Mouse (Mus musculus): ENCODE data around the gene BC029722. TPM values are rescaled to one million over a fixed set of nuclear protein-coding genes. Genes with fewer than 3 reads are reported as not detected.

The BC029722 gene
- polyA plus RNA-seq, 1 experiment from 2014 or later: 5.6 TPM

DNA sequence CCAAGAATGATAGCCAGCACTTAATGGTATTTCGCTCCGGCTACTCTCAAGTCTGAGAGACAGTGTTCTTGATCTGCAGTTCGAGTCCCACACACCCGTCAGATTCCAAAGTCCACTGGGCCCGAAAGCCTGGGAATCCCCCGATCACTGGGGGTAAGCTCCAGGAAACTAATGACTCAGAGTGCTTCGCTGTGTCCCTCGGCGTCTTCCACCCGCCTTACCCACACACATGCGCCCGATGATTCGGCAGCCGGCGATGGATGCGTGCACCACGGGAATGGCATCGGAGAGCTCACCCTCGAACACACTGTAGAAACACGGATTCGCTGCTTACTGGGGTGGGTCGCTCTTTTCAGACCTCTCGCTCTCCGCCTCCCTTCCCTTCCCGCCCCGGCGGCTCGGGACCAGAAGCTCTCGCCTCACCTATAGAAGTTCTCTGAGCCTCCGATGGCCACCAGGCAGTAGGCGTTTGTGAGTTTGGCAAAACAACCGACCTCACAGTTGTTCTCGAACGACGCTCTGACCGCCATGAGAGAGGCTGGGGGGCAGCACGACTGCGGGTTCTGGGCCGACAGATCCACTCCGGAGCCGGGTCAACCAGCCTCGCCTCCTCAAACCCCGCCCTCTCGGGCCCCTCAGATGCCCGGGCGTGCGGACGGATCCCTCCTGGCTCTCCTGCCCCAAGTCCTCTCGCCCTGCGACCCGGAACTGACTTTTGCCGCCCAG, 6.8 kb upstream of the BC029722 start:
- Histone ChIP-seq H3K4me1 (ENCODE audit: control insufficient read depth, low read depth, low read length) (peaks cover 21% of the 10 kb centered on the region), H3K9ac (ENCODE audit: low read depth, low read length) (peak overlapping the region; percentile 85), H3K36me3 (ENCODE audit: control insufficient read depth, insufficient read depth) (peaks cover 23% of the 10 kb centered on the region), H3K9me3 (replicated peaks; ENCODE audit: control insufficient read depth, low read length) (no peaks in the 10 kb centered on the region), H3K27ac (ENCODE audit: low read length) (peak overlapping the region; percentile 84), H3K27me3 (ENCODE audit: control insufficient read depth, insufficient read depth, low read depth, low read length) (no peaks in the 10 kb centered on the region), H3K4me3 (ENCODE audit: low read depth, low read length) (peak overlapping the region; percentile 92), H3K4me2 (ENCODE audit: low read depth, low read length) (peak overlapping the region; percentile 79)
- peak; percentile 16 for ATAC-seq (ENCODE audit: low read depth)
- WGBS (ENCODE audit: insufficient replicate concordance): 1% methylated on average over 51 of the region's 52 CpGs

DNA sequence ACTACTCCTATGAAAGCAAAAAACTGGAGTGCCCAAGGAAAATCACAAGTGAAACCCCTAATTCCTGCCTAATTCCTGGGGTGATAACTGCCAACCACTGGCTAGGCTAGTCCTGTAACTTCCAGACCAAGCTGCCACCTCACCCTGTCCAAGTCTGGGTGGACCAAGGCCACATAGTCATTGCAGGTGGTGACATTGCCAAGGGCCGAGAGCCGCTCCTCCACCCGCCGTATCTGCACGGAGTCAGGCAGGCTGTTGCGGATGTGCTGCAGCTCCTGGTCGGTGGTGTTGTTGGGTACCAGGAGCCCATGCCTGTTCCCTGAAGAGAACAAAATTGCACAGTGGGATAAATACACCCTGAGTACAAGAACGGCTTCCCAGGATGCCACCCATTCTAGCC, 4.5 kb upstream of the BC029722 start:
- Histone ChIP-seq H3K36me3 (ENCODE audit: control insufficient read depth, insufficient read depth) (peaks cover 31% of the 10 kb centered on the region), H3K4me3 (ENCODE audit: low read depth, low read length) (no peak overlapping the region), H3K4me1 (ENCODE audit: control insufficient read depth, low read depth, low read length) (peaks cover 31% of the 10 kb centered on the region), H3K9ac (ENCODE audit: low read depth, low read length) (no peak overlapping the region), H3K9me3 (replicated peaks; ENCODE audit: control insufficient read depth, low read length) (no peaks in the 10 kb centered on the region), H3K27ac (ENCODE audit: low read length) (no peak overlapping the region), H3K4me2 (ENCODE audit: low read depth, low read length) (no peak overlapping the region), H3K27me3 (ENCODE audit: control insufficient read depth, insufficient read depth, low read depth, low read length) (no peaks in the 10 kb centered on the region)
- ATAC-seq (ENCODE audit: low read depth): no peak
- 88% methylated on average over 8 of the region's 8 CpGs for WGBS (ENCODE audit: insufficient replicate concordance)

DNA sequence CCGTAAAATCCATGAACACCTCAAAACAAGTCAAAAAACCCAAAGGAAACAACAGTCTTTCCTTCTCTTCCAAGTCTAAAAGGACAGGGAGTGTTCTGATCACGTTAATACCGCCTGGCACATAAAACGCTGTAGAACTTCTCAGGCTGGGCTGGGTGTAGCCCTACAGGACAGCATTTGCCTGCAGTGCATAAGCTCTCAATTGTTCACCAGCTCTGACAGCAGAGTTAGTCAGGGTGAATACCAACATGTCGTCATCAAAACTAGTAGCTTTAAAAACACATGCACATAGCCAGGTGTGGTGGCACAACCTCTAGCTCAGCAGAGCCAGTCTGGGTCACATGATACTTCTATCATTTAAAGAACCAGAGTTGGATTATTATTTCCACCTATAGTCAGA, 1.6 kb upstream of the BC029722 start:
- no peak for ATAC-seq (ENCODE audit: low read depth)
- Histone ChIP-seq H3K4me2 (ENCODE audit: low read depth, low read length) (no peak overlapping the region), H3K4me1 (ENCODE audit: control insufficient read depth, low read depth, low read length) (peaks cover 29% of the 10 kb centered on the region), H3K36me3 (ENCODE audit: control insufficient read depth, insufficient read depth) (peaks cover 31% of the 10 kb centered on the region), H3K4me3 (ENCODE audit: low read depth, low read length) (no peak overlapping the region), H3K27ac (ENCODE audit: low read length) (no peak overlapping the region), H3K9ac (ENCODE audit: low read depth, low read length) (no peak overlapping the region), H3K27me3 (ENCODE audit: control insufficient read depth, insufficient read depth, low read depth, low read length) (no peaks in the 10 kb centered on the region), H3K9me3 (replicated peaks; ENCODE audit: control insufficient read depth, low read length) (no peaks in the 10 kb centered on the region)
- WGBS (ENCODE audit: insufficient replicate concordance): 82% methylated on average over 5 of the region's 5 CpGs

DNA sequence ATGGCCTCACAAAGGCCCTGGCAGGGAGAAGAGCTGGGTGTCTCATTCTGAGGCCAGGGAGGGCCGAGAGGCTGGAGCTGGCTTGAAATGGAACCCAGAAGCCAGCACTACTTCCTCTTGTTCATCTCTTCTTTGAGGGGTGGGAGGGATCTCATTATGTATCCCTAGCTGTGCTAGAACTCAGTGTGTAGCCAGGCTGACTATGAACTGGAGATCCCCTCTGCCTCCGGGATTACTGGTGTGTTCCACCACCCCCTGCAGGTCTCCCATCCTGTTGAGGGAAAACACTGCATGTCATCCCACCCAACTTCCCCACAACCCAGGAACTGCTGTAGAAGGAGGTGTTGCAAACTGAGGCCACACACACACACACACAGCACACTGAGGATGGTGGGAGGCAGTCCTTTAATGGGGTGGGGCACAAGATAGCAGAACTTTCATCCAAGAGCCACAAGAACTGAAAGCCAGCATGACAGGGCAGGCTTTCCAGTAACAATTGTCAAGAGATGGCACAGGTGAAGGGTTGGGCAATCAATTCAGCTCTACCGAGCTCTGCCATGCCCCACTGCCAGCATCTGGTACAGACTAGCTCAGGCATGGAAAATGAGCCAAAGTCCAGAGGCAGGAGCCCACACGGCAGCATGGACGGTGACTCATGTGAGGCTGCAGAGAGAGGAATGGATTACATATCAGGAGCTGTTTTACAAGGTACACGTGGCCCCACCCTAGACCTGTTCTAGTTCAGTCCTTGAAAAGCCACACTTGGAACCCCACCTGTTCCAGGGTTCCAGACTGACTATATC, 424 bp upstream of the BC029722 start:
- 49% methylated on average over 6 of the region's 6 CpGs for WGBS (ENCODE audit: insufficient replicate concordance)
- no peak for ATAC-seq (ENCODE audit: low read depth)
- Histone ChIP-seq H3K27ac (ENCODE audit: low read length) (peak overlapping the region; percentile 73), H3K4me1 (ENCODE audit: control insufficient read depth, low read depth, low read length) (peaks cover 22% of the 10 kb centered on the region), H3K9me3 (replicated peaks; ENCODE audit: control insufficient read depth, low read length) (no peaks in the 10 kb centered on the region), H3K4me2 (ENCODE audit: low read depth, low read length) (peak overlapping the region; percentile 41), H3K9ac (ENCODE audit: low read depth, low read length) (peak overlapping the region; percentile 30; the same call in 1 of the 2 replicates), H3K36me3 (ENCODE audit: control insufficient read depth, insufficient read depth) (peaks cover 31% of the 10 kb centered on the region), H3K27me3 (ENCODE audit: control insufficient read depth, insufficient read depth, low read depth, low read length) (no peaks in the 10 kb centered on the region), H3K4me3 (ENCODE audit: low read depth, low read length) (peak overlapping the region; percentile 88)

DNA sequence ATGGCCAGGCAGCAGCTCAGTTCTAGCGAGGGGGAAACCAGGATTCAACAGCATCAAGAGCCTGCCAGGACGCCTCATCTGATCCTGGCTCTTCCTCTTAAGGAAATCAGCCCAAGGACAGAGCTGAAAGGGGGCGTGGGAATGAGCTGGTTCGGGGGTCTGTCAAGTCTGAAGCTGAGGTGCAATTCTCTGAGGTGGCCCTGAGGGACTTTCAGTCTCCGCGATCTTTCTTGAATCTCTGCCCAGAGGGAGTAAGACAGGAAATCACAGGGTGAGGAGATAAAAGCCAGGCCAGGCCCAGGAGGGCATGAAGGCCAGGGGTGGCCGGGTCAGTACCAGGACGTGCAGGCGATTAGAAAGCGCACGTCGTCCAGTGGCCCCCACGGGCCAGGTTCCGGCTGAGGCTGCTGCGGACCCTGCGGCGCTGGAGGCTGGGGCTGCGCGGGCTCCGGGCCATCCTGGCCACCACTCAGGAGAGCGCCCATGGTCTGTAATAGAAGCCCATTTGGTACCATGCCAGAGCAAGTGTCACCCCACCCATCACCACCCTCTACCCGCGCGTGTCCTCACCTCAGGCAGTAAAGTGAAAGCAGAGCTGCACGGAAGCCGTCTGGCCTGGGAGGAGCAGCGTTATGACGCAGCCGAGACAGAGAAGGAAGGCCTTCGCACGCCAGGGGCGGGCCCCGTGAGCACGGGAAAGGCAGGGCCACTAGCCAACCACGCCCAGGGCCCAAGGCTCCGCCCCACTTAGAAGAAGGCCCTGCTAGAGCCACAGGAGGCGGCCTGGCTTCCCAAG, 432 bp downstream of the BC029722 start:
- H3K27ac ChIP-seq (ENCODE audit: low read length): peak overlapping the region; percentile 75
- peak overlapping the region; percentile 88 for H3K4me3 ChIP-seq (ENCODE audit: low read depth, low read length)
- H3K9me3 ChIP-seq (replicated peaks; ENCODE audit: control insufficient read depth, low read length): no peaks in the 10 kb centered on the region
- peak overlapping the region; percentile 85 for H3K9ac ChIP-seq (ENCODE audit: low read depth, low read length)
- H3K27me3 ChIP-seq (ENCODE audit: control insufficient read depth, insufficient read depth, low read depth, low read length): no peaks in the 10 kb centered on the region
- ATAC-seq (ENCODE audit: low read depth): peak; percentile 98
- H3K4me1 ChIP-seq (ENCODE audit: control insufficient read depth, low read depth, low read length): peaks cover 22% of the 10 kb centered on the region
- 1% methylated on average over 37 of the region's 37 CpGs for WGBS (ENCODE audit: insufficient replicate concordance)
- peak overlapping the region; percentile 97 for H3K4me2 ChIP-seq (ENCODE audit: low read depth, low read length)
- H3K36me3 ChIP-seq (ENCODE audit: control insufficient read depth, insufficient read depth): peaks cover 29% of the 10 kb centered on the region

DNA sequence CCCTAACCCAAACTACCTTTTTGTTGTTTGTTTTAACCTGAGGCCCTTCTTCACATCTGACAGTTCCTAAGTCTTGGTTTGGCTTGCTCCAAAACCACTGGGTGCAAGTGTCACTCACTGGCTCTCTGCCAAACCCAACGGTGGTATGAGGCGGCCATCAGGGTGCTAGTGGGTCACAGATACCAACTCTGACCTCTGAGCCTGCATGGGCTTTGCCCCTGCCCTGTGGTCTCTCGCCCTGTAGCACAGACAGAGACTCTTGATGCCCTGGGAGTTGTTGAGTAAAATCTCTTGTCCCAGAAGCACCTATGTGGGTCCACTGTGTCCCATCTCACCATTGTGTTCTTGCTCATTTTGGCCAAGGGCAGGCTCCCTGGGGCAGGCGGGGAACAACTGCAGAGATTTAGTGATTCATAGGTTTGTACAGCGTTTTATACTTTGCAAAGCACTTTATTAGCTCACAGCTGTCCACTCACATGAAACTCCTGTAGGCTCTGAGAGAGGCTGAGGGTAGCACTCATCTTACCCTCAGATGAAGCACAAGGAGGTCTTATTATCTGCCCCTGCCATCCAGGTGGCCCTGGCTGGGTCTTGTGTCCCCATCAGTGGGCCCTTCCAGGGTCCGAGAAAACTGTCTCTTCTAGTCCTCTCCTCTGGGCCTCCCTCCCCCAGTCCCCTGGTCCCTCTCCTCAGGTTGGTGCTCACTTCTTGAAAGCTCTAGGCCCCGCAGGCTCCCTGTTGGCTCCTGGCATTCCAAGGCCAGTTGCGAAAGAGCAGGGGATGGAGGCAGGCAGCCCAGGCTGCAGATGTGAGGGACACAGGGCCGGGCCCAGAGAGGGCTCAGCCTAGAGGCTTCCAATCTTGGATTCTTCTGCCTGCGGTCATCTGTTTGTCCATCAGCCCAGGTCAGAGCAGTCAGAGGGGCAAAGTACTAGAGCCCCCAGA, 1.7 kb downstream of the BC029722 start:
- H3K9ac ChIP-seq (ENCODE audit: low read depth, low read length): no peak overlapping the region
- H3K9me3 ChIP-seq (replicated peaks; ENCODE audit: control insufficient read depth, low read length): no peaks in the 10 kb centered on the region
- H3K27ac ChIP-seq (ENCODE audit: low read length): no peak overlapping the region
- no peak for ATAC-seq (ENCODE audit: low read depth)
- WGBS (ENCODE audit: insufficient replicate concordance): 58% methylated on average over 10 of the region's 10 CpGs
- no peak overlapping the region; the same call in 1 of the 2 replicates for H3K4me3 ChIP-seq (ENCODE audit: low read depth, low read length)
- H3K4me2 ChIP-seq (ENCODE audit: low read depth, low read length): peak overlapping the region; percentile 97
- no peaks in the 10 kb centered on the region for H3K27me3 ChIP-seq (ENCODE audit: control insufficient read depth, insufficient read depth, low read depth, low read length)
- H3K4me1 ChIP-seq (ENCODE audit: control insufficient read depth, low read depth, low read length): peaks cover 22% of the 10 kb centered on the region
- peaks cover 19% of the 10 kb centered on the region; the same call in 1 of the 2 replicates for H3K36me3 ChIP-seq (ENCODE audit: control insufficient read depth, insufficient read depth)

DNA sequence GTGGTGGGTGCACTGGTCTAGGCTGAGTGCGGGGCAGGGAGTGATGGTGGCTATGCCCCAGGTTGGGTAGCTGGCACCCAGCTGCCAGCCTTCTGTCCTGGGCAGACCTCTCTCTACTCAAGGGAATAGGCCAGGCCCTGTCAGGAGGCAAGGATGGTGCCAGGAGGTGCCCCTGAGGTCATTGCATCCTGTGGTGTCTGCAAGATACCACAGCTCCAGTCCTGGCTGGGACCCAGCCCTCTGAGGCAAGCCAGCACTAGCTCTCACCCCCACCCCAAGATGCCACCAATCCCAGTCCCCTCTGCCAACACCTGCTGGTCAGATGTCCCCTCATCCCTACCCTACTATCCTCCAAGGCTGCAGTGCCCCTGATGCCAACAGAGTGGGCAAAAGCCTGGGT, 3.0 kb downstream of the BC029722 start:
- WGBS (ENCODE audit: insufficient replicate concordance): 83% methylated on average over 1 of the region's 1 CpGs
- no peak overlapping the region for H3K4me2 ChIP-seq (ENCODE audit: low read depth, low read length)
- no peak for ATAC-seq (ENCODE audit: low read depth)
- H3K4me3 ChIP-seq (ENCODE audit: low read depth, low read length): no peak overlapping the region
- H3K36me3 ChIP-seq (ENCODE audit: control insufficient read depth, insufficient read depth): peaks cover 9% of the 10 kb centered on the region; the same call in 1 of the 2 replicates
- no peak overlapping the region for H3K27ac ChIP-seq (ENCODE audit: low read length)
- no peak overlapping the region for H3K9ac ChIP-seq (ENCODE audit: low read depth, low read length)
- peaks cover 22% of the 10 kb centered on the region for H3K4me1 ChIP-seq (ENCODE audit: control insufficient read depth, low read depth, low read length)
- H3K27me3 ChIP-seq (ENCODE audit: control insufficient read depth, insufficient read depth, low read depth, low read length): no peaks in the 10 kb centered on the region
- H3K9me3 ChIP-seq (replicated peaks; ENCODE audit: control insufficient read depth, low read length): no peaks in the 10 kb centered on the region

DNA sequence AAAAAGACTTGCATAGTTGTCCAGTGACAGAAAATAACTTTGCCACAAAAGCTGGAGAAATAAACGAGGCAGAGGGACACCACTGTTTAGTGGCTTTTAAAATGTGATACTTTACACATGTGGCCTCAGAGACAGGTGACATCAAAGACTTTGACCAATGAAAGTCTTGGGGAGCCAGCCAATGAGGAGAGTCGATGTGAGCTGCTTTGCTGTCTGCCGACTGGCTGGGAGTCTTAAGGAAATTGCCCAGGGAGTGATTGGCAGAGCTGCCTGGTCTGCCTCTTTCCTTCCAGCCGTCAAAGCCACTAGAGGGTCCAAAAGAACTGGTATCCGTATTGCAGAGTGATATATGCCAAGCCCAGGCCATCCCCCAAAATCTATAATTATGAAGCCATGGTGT, 4.4 kb downstream of the BC029722 start:
- no peak overlapping the region for H3K4me2 ChIP-seq (ENCODE audit: low read depth, low read length)
- H3K4me3 ChIP-seq (ENCODE audit: low read depth, low read length): no peak overlapping the region
- H3K9me3 ChIP-seq (replicated peaks; ENCODE audit: control insufficient read depth, low read length): no peaks in the 10 kb centered on the region
- WGBS (ENCODE audit: insufficient replicate concordance): 14% methylated on average over 5 of the region's 5 CpGs
- H3K4me1 ChIP-seq (ENCODE audit: control insufficient read depth, low read depth, low read length): peaks cover 19% of the 10 kb centered on the region
- no peaks in the 10 kb centered on the region for H3K36me3 ChIP-seq (ENCODE audit: control insufficient read depth, insufficient read depth)
- H3K27ac ChIP-seq (ENCODE audit: low read length): no peak overlapping the region
- H3K27me3 ChIP-seq (ENCODE audit: control insufficient read depth, insufficient read depth, low read depth, low read length): no peaks in the 10 kb centered on the region
- no peak for ATAC-seq (ENCODE audit: low read depth)
- H3K9ac ChIP-seq (ENCODE audit: low read depth, low read length): no peak overlapping the region

All from liver, embryonic 16.5 days (tissue).